Mouse (Mus musculus) induced T-regulatory cell, adult 2 months (primary cell): ENCODE measurements around the gene Spo11.
A peak's percentile ranks its signal among the peaks of the same experiment; 100 is the strongest.

Source experiments
- DNase-seq: peaks from one replicate; pipeline ENCODE4 v3.0.0-alpha.2; 2012; ENCODE audit warnings: low read depth

The Spo11 gene

DNA sequence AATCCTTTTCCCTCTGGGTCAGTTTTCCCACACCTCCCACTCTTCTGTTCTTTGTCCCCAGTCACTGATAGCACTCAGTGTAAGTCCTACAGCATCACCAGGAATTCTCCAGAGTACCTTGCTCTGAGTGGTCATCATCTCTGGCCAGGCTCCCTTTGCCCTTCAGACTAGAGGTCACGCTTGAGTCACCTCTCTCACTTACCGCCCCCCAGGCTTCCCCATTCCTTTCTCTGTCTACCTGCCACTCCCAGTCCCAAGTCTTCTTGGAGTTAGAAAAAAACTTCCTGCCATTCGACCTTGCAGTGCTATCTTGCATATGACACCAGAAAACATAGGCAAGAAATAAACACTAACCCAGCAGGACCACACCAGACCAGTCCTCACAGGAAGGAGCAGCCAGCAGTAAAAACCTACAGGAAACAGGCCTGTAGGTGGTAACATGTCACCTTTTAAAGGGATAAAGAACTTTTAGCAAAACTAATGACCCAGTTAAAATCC lies 32.8 kb downstream of the Spo11 start:
- DNase-seq, result no peak

DNA sequence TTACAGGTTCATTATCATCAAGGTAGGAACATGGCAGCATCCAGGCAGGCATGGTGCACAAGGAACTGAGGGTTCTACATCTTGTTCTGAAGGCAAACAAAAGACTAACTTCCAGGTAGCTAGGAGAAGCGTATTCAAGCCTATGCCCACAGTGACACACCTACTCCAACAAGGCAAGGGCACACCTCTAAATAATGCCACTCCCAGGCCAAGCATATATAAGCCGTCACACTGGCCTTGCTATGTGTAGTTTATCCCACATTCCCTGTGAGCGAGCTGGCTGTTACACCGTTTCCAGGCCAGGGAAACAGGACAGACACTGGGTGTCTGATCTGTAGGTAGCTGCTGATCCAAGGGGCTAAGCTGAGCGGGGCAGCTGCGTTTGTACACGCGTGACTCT lies 33.9 kb downstream of the Spo11 start:
- DNase-seq, result no peak

DNA sequence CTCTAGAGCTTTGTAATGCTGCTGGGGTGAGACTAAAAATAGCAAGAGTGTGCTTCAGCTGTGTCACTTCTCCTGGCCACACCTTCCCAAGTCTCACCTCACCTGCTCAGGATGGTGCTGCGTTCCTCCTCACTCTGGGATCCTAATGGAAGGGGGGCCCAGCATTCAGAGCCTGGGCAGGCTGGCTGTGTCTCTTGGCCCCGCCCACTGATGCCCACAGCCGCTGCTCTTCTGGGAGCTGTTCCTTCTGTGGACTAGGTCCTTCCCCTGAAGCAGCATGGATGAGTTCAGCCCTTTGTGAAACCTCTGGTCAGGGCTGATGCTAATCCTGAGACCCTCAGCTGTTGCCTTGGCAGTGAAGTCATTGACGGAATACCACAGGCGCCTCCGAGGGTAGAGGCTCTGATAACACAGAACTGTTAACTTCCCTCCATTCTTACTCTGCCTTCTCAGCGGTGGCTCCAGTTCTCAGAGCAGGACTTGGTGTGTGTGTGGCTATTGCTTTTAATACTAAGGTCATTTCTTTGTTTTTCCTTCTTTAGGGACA lies 37.3 kb downstream of the Spo11 start:
- no peak for DNase-seq

DNA sequence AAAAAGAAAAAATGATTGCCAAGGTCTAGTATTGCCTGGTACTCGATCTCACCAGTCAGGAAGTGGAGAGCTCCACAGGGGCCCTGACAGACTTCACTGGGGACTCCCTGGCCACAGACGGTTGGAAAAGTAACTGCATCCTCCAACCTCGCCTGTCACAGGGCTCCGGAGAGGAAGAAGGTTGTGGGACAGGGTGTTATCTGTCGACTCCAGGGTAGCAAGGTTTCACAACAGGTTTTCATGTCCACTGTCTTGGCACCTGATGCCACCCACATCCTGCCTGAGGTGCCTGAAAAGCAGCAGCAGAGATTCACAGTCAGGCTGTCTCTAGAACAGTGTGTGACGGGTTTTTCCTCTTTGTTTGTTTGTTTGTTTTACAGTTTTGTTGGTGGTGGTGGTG lies 40.4 kb downstream of the Spo11 start:
- peak; percentile 87 for DNase-seq

DNA sequence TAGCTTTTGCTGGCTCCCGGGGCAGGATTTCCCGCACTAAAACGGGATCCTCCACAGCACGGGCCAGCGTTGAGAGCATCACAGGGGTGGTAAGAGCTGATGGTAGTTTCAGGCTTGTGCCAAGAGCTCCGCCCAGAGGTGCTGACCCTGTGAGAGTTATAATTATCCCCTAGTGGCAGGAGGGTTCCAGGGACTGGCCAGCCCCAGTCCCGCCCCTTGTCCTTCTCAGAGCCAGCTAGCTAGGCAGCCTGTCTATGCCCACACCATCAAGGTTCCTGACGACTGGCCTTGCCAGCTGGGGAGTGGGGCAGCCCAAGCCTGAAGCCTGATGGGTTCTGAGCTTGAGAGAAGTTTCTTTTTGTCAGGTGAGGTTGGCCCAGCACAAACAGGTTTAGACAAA lies 41.1 kb downstream of the Spo11 start:
- no peak for DNase-seq

DNA sequence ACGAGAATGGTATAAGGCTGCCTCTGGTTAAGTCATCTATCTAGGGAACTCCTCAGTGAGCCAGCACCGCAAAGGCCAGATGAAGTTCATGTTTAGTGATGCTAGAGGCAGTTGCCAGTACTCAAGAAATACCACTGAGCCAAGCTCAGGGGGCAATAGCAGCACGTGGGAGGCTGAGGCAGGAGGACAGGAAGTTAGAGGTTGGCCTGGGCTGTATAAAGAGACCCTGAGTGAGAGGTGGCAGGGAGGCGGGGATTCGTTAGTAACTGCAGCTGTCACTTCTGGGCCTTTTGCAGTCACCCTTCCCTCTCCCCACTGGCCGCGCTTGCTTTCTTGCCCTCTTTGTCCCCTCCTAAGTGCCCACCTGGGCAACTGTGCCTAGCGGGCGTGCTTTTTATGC lies 41.8 kb downstream of the Spo11 start:
- DNase-seq, result peak; percentile 76

DNA sequence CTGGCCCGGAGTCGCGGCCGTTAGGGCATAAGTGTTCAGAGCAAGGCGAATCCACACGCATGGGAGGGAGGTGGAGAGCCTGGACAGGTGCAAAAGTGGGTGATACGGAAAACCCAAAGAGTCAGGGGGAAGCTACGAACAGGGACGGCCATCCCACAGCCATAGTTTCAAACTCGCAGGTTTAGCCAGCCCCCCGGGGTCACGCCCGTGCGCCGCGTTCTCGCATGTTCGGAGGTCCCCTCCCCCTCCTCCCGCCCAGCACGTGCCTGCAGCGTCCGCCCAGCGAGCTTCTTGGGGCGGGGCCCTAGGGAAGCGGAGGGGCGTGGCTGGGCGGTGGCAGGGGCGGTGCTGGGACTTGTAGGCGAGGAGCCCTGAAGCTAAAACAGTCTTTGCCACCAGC lies 42.3 kb downstream of the Spo11 start:
- peak; percentile 96 for DNase-seq

DNA sequence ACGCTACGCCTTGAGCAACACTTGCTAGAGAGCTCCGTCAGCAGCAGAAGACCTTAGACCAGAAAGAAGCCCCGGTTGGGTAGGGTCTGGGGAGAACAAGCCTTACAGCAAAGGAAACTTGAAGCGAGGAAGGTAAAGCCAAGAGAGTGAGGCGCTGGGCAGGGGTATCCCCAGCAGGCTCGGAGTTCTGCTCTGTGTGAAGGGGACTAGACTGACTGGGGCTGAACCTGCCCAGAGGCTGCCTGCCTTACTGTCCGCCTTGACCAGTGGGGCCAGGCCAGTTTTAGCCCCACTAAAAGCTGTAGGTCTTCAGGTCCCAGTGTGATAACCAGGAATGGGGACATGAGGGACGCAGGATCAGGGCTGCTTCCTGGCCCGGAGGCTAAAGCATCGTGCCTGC lies 42.9 kb downstream of the Spo11 start, which contains the start of gene Rbm38:
Gene Rbm38, plus strand, starts transcription at position 69 of the 400 bp plus-strand sequence.
- no peak for DNase-seq

DNA sequence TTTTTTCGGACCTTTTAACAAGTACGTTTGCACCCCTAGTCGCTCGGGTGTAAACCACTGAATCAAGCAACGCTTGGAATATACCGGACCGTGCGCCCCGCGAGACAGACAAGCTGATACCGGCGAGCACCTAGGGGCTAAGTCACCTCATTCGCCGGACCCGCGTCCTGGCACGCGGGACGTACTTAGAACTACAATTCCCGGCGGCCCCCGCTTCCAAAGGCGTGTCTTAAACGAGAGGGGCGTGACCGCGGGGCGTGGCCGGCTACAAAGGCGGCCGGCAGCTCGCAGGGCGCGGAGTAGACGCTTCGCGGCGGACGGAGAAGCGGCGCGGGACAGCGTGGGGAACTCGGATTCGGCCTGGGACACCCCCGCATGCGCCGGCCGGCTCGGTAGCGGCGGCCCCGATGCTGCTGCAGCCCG lies 44.1 kb downstream of the Spo11 start:
- DNase-seq, result peak; percentile 96

DNA sequence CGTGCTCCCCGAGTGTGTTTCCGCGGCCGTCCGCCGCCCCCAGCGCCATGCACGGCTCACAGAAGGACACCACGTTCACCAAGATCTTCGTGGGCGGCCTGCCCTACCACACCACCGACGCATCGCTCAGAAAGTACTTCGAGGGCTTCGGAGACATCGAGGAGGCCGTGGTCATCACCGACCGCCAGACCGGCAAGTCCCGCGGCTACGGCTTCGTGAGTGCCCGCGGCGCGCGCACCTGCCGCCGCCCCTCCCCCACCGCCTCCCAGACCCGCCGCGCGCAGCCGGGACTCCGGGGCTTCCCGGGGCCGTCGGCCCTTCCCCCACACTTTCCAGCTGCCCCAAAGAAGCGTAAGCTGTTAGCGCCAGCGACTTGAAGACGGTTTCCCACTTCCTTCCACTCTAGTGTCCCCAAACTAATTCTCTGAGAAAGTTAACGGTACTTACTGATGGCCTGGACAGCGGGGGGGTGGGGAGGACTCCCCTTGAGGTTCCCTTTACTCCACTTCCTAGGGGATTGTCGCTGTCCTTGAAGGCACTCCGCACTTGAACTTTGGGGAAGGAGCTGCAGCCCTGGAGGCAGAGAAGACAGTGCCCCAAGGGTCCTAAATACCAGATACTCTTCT lies 44.7 kb downstream of the Spo11 start:
- DNase-seq, result peak; percentile 87

DNA sequence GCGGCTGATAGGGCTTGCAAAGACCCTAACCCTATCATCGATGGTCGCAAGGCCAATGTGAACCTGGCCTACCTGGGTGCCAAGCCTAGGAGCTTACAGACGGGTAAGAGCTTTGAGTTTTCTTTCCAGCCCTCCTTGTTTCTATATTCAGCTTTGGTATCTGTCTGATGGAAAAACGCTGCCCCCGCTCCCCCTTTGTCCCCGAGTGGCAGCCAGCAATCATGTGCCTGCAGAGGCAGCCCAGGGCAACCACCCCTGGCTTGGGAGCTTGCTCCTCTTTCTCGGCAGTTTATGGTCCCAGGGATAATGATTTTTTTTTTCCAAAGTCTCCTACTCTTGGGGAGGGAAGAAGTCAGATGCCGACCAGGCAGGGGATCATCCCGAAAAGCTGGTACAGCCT lies 45.3 kb downstream of the Spo11 start:
- no peak for DNase-seq

DNA sequence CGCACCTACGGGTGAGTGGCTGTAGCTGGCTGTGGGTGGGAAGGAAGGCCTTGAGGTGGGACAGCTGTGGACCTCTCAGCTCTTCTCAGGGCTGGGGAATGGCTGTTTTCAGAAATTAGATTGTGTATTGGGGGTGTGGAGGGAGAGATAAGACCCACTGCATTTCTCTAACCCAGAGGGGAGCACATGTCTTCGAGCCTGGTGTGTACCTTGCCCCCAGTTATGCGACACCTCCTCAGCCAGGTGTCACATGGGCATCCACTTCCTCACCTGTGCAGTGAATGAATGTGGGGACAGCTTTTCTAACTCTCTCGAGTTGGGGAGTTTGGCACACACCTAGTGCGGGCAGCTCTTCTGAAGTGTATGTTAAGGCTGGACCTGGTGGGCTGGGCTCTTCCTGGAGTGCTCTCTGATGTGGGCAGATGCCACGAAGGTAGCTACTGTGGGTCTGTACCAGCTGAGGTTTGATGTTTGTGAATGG lies 45.9 kb downstream of the Spo11 start:
- DNase-seq, result peak; percentile 78

DNA sequence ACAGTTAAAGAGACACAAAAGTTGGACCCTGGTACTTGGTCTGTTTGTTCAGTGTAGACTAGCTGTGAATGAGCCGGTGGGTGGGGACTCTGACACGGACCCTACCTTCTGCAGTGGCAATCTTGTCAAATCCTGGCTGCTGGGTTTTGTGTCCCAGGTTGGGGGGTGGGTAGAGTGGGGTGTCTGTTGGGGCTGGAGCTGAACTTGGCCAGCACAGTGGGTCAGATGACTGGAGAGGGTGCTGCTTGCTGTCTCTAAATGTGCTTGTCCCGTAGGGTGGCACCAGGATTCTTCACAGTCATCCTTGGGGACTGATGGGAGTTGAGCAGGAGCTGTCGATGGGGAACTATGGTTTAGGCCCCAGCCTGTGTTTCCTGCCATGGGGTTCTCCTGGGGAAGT lies 46.5 kb downstream of the Spo11 start:
- DNase-seq, result no peak

DNA sequence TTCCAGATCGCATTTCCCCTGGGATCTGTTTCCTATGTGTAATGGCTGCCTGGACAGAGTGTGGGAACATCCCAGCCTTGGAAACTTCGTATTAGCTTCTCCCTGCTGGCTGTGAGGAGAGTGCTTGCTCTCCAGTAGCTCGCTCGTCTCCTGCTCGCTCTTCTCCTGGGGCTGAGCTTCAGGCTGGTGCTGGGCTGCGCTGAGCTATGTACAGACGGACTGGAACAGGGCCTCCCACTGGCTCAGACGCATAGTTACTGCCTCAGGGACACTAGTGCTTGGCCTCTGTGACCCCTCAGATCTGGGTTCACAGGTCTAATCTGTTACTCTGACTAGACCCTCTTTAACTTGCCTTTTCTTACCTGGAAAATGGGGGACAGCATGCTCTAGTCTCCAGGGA lies 46.9 kb downstream of the Spo11 start:
- DNase-seq, result peak; percentile 42

DNA sequence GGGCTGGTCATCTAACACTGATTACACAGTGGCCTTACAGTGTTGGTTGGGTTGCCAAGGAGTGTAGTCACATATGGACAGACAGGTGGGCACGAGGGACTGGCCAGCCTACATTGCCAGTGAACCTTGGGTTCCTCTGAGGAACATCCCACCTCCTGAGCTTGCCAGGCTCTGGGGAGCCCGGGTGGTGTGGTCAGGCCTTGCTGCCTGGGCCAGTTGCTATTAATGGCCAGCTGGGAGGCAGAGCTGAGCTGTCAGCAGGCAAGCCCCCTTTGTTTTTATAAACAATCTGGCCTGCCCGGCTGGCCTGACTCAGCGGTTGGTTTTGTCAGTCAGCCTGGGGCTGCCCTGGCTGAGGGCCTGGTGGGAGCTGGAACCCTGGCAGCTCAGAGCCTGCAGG lies 47.4 kb downstream of the Spo11 start:
- peak; percentile 24 for DNase-seq

DNA sequence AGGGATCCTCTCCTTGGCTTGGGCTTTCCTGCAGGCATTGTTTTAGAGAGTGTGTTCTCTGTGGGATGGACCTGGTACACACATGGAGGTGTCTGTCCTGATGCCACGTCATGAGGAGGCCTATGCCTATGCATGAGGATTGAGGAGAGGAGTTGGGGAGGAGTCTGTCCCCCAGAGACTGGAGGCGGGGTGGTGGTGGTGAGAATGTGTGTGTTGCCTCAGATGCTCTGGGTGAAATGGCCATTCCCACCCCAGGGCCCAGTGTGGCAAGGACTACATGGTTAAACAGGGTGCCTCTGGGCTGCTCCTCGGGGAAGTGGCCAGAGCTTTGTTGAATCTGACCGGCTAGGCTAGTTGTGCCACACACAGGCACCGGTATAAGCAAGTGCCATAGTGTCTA lies 48.8 kb downstream of the Spo11 start:
- DNase-seq, result no peak

DNA sequence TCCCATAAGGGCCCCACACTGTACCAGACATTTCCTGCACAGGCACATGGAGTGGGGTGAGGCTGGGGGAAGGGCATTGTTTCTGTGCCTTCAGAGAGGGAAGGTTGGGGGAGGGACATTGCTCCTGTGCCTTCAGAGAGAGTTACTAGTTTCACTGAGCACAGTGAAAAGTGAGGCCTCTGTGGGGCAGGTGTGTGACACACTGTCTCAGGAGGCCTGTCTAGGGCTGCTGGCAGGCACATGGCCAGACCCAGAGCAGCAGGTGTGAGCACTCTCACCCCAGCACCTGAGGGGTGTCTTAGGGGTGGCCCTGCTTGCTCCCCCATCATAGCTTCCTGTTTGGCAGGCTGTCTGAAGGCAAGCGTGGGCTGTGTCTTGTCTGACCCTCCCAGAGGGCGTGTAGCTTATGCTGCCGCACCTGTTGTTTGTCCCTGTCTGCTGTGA lies 49.2 kb downstream of the Spo11 start:
- DNase-seq, result peak; percentile 88

DNA sequence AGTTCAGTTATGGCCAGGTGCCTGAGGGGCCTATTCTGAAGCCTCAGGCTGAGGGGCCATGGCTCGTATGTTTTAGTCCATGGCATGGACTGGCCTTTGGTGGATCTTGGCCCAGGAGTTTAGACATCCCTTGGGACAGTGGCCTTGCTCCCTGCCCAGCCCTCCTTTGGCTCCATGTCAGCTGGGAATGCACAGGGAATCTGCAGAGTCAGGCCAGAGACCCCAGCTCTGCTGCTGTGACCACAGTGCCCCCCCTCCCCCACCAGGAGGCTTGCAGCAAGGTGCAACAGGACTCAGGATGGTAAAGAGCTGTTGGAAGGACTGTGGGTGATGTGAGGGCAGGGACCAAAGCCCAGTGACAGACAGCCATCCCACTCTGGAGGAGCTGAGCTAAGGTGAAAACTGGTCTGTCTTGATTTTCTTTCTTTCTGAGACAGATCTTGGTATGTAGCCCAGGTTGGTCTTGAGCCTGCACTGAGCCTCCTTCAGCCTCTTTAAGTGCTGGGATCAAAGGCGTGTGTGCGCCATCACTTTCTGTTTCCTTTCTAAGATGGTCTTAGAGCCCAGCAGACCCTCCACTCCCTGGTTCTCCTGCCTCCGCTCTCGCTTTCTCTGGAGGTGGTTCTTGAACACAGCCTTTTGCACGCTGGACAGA lies 49.8 kb downstream of the Spo11 start:
- peak; percentile 50 for DNase-seq

DNA sequence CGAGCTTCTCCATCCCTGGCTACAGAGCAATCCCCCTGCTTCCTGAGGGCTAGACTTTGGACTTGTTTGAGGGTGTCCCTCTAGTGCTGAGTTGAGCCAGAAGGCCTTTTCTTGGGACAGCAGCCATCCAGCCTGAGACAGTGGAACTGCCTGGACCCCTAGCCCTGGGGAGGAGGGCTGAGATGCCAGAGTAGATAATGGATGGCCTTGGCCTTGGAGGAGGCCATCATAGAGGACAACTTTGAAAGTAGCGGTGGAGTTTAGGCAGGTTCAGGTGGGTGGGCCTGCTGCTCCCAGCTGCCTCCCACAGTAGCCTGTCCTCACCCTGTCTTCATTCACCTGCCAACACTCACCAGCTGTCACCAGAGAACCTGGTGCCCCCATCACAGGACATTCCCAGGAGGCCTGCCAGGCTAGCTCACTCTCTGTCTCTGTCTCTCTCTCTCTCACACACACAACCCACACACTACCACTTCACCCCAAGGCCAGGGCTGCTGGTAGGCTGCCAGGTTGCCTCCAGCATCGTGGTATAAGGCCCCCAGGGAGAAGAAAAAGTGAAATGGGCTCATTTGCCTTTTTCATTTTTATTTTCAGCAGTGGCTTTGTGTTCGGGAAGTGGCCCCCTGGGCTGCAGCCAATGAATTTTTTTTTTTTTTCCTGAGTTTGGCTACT lies 50.5 kb downstream of the Spo11 start:
- no peak for DNase-seq

DNA sequence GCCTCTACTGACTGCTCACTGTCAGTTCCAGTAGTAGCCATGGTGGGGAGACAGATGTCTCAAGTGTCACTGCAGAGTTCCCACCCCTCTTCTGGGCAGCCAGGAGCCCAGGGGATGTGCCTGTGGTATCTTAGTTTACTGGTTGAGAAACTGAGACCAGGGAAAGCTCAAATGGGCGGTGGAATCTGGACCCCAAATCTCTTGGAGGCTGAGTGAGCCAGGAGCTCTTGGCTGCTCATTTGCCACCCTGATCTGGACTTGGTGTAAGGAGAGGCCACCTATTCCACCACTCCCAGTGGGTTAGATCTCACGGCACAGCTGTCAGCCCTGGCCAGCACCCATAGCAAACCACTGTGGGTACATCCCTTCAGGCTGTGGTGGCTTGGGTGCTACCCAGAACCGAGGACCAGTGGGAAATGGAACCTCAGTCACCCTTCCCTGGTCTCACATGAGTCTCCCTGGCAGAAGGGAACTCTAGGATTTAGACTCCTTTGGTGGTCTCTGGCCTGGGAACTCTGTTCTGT lies 51.1 kb downstream of the Spo11 start:
- peak; percentile 30 for DNase-seq

DNA sequence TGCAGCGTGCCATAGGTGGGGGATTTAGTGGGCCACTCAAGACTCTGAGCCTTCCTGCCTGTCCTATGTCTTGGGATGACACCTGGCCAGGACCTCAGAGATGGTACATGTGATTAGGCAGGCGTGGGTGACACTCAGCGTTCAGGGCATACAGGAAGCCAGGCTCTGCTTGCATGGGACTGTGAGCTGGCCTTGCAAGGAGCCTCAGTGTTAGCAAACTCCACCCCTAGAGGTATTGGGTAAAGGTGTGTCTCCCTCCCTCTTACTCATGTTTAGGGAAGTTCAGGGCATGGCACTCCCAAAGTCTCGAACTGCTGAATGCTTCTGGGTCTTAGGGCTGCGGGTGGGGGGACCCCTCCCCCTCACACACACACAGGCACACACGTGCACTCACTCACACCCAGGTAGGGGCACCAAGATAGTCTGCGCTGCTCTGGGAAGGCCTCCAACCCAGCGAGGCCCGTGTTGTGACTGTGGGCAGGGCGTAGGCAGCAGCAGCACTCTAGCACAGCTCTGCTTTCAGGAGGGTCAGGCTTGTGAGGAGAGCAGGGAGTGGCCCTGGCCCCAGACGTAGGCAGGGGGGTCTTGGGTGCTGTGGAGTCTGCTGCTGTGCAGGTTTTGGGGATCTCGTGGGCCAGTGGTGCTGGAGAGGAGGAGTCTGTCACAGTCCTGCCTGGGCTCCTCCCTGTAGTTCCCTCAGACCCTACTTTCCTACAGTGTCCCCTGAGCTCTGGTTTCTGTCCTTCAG lies 53.3 kb downstream of the Spo11 start:
- peak; percentile 64 for DNase-seq

DNA sequence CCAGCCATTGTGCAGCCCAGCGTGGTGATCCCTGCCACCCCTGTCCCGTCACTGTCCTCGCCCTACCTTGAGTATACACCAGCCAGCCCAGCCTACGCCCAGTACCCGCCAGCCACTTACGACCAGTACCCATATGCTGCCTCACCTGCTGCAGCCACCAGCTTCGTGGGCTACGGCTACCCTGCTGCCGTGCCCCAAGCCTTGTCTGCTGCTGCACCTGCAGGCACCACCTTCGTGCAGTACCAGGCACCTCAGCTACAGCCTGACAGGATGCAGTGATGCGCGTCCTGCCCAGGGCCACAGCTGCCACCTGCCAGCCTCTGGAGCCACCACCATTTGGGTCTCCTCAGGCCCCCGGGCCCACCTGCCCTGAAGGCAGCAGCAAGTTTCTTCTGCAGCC lies 56.0 kb downstream of the Spo11 start:
- DNase-seq, result peak; percentile 52
